Mouse (Mus musculus) hindbrain, embryonic 12.5 days (tissue): ENCODE results near the gene Slc25a36. TPM values are rescaled to one million over a fixed set of nuclear protein-coding genes. Genes with fewer than 3 reads are reported as not detected.

Experiments used
- polyA plus RNA-seq: library from polyadenylated mRNA; unstranded; fragments of >200 nt; fragmentation: Nextera tagmentation; extraction: Ambion mirVana; gene quantifications from 2 replicates; pipeline ENCODE4 v1.2.1, GENCODE M21; 2016

The Slc25a36 gene
- polyA plus RNA-seq, 1 experiment from 2014 or later, result 99.8 TPM

Other genes with a start within 250 kb of the Slc25a36 start
- gene Pxylp1, start 218.5 kb downstream of the Slc25a36 start, polyA plus RNA-seq, result 56.9 and 59.9 TPM in 2 replicates
- gene Spsb4, start 92.3 kb downstream of the Slc25a36 start, polyA plus RNA-seq, result 88.2 and 89.2 TPM in 2 replicates